Mouse (Mus musculus) stomach, embryonic 16.5 days (tissue): ENCODE results near the gene Gramd2. TPM values are rescaled to one million over a fixed set of nuclear protein-coding genes. Genes with fewer than 3 reads are reported as not detected.

Source experiments
- ATAC-seq: fragments of 200-750 bp; cut with Nextera tagmentation; 2 replicates; pipeline ENCODE4 v1.8.0; 2017; ENCODE audit warnings: moderate number of reproducible peaks, moderate TSS enrichment; ENCODE audit not compliant: insufficient read depth, low FRiP score
- H3K27ac ChIP-seq: fragments of 300-500 bp; sonication (generic); 2 replicates; pipeline ENCODE4 v1.5.1; 2014; ENCODE audit warnings: low read length
- H3K27me3 ChIP-seq: fragments of 300-500 bp; sonication (generic); 2 replicates; pipeline ENCODE4 v1.6.1; 2014; ENCODE audit warnings: low read length, control low read depth, mixed read lengths; ENCODE audit not compliant: control insufficient read depth, insufficient read depth
- H3K36me3 ChIP-seq: fragments of 300-500 bp; sonication (generic); 2 replicates; pipeline ENCODE4 v1.6.1; 2014; ENCODE audit warnings: low read length; ENCODE audit not compliant: control insufficient read depth, insufficient read depth
- H3K4me1 ChIP-seq: fragments of 300-500 bp; sonication (generic); 2 replicates; pipeline ENCODE4 v1.6.1; 2014; ENCODE audit warnings: low read length, control low read depth, mixed read lengths; ENCODE audit not compliant: control insufficient read depth, insufficient read depth
- H3K4me2 ChIP-seq: fragments of 300-500 bp; sonication (generic); 2 replicates; pipeline ENCODE4 v1.6.1; 2014; ENCODE audit warnings: low read depth, low read length, mixed read lengths
- H3K4me3 ChIP-seq: fragments of 300-500 bp; sonication (generic); replicated peaks from 2 replicates; pipeline ENCODE4 v1.5.1; 2014; ENCODE audit warnings: mild to moderate bottlenecking, low read length
- H3K9ac ChIP-seq: fragments of 300-500 bp; sonication (generic); 2 replicates; pipeline ENCODE4 v1.6.1; 2014; ENCODE audit warnings: low read length
- H3K9me3 ChIP-seq: fragments of 300-500 bp; sonication (generic); replicated peaks from 2 replicates; pipeline ENCODE4 v1.6.1; 2016; ENCODE audit warnings: low read length, control low read depth; ENCODE audit not compliant: control insufficient read depth
- WGBS: fragments of 180-500 bp; shearing (Covaris S2); extraction: QIAGEN DNeasy Blood & Tissue Kit; methylation state at CpG from one replicate; pipeline ENCODE4 v1.1.7; 2014; 5-methylcytosine and 5-hydroxymethylcytosine counted together
- polyA plus RNA-seq: library from polyadenylated mRNA; unstranded; fragments of >200 nt; fragmentation: Nextera tagmentation; extraction: Ambion mirVana; gene quantifications from 2 replicates; pipeline ENCODE4 v1.2.1, GENCODE M21; 2015

Gene Gramd2
- polyA plus RNA-seq, 1 experiment from 2014 or later, result 2.2 TPM

DNA sequence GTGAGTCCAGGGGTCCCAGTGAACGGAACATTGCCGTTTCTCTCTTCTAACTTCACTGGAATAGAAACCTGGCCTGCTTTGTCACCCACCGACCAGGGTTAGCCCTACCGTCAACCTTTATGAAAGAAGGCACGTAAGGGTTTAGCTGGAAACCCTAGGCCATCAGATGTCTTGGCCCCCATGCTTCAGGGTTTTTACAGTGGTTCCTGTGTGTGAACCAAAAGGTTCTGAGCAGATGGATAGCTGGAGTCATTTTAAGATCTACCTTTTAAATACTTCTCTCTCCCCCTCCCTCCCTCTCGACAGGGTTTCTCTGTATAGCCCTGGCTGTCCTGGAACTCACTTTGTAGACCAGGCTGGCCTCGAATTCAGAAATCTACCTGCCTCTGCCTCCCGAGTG is 13.9 kb upstream of the Gramd2 start:
- no peak overlapping the region for H3K27ac ChIP-seq
- H3K4me2 ChIP-seq, result no peak overlapping the region
- no peak overlapping the region for H3K9ac ChIP-seq
- peaks cover 45% of the 10 kb centered on the region for H3K36me3 ChIP-seq
- H3K27me3 ChIP-seq, result no peaks in the 10 kb centered on the region
- peaks cover 15% of the 10 kb centered on the region for H3K4me1 ChIP-seq
- ATAC-seq, result no peak
- whole genome bisulfite sequencing, result 86% methylated on average over 8 of the region's 8 CpGs
- H3K4me3 ChIP-seq, result no peak overlapping the region
- H3K9me3 ChIP-seq, result no peaks in the 10 kb centered on the region

DNA sequence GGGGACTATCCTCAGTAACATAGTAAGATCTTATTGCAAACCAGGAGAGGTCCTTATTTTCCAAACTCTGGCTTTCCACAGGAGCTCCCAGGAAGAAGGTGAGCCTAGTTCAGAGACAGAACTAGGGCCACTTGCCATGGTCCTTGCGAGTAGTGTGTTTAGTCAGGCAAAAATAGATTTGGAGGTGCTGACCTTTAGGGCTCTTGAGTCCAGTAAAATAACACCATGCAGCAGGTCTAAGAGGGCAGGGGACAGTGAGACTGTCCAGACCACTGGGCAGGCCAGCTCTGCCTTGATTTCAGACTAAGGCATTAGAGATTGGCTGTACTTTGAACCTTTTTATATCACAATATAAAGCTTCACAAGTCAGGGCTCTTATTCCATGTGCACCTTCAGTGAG is 13.1 kb upstream of the Gramd2 start:
- H3K9me3 ChIP-seq, result no peaks in the 10 kb centered on the region
- H3K9ac ChIP-seq, result no peak overlapping the region
- 0 out of 2 replicates have a peak, but pooled peaks cover 8% of the 10 kb centered on the region for H3K4me1 ChIP-seq
- H3K4me2 ChIP-seq, result no peak overlapping the region
- H3K27me3 ChIP-seq, result no peaks in the 10 kb centered on the region
- no peak overlapping the region for H3K4me3 ChIP-seq
- WGBS, result 73% methylated on average over 1 of the region's 1 CpGs
- H3K36me3 ChIP-seq, result peaks cover 52% of the 10 kb centered on the region
- H3K27ac ChIP-seq, result no peak overlapping the region
- no peak for ATAC-seq

DNA sequence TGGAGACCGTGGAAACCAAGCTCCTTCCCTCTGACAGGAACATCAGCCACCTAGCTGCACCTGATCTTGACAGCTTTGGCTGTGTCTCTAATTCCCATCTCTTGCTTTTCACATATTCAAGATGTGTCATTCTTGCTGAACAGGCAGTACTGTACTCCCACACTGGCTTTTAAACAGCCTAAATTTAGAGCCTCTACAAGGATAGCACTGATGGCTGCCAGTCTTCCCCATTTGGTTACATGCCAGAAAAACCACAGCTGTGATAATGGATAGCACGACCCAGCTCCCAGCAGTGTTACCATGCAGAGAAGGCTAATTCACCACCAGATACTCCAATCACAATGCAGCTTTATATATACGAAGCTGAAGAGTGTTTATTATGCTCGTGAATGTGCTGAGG is 12.7 kb upstream of the Gramd2 start:
- no peaks in the 10 kb centered on the region for H3K27me3 ChIP-seq
- no peaks in the 10 kb centered on the region for H3K9me3 ChIP-seq
- peaks cover 56% of the 10 kb centered on the region for H3K36me3 ChIP-seq
- WGBS, result 56% methylated on average over 4 of the region's 4 CpGs
- 0 out of 2 replicates have a peak, but pooled peaks cover 8% of the 10 kb centered on the region for H3K4me1 ChIP-seq
- H3K27ac ChIP-seq, result no peak overlapping the region
- ATAC-seq, result no peak
- no peak overlapping the region for H3K9ac ChIP-seq
- no peak overlapping the region for H3K4me2 ChIP-seq
- no peak overlapping the region for H3K4me3 ChIP-seq

DNA sequence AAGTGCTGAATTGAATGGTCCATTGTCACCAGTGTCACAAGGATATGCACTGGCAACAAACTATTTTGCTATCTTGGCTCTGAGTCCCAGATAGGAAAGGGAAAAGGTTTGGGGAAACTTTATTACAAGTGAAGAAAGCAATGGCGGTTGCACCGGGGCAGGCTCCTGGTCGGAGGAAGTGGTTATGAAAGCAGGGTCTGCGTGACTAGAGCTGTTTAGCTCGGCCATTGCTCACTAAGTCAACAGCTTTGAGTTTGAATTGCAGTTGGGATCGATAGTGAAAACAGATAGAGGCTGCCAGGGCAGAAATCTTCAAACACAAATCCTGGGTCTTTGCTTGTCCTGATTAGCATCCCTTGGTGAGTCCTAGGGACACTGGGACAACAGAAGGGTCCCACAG is 12.0 kb upstream of the Gramd2 start:
- no peaks in the 10 kb centered on the region for H3K9me3 ChIP-seq
- no peak for ATAC-seq
- no peak overlapping the region for H3K4me3 ChIP-seq
- H3K4me2 ChIP-seq, result no peak overlapping the region
- no peak overlapping the region for H3K9ac ChIP-seq
- H3K4me1 ChIP-seq, result 0 out of 2 replicates have a peak, but pooled peaks cover 8% of the 10 kb centered on the region
- no peak overlapping the region for H3K27ac ChIP-seq
- WGBS, result 64% methylated on average over 6 of the region's 6 CpGs
- peaks cover 59% of the 10 kb centered on the region for H3K36me3 ChIP-seq
- H3K27me3 ChIP-seq, result no peaks in the 10 kb centered on the region

DNA sequence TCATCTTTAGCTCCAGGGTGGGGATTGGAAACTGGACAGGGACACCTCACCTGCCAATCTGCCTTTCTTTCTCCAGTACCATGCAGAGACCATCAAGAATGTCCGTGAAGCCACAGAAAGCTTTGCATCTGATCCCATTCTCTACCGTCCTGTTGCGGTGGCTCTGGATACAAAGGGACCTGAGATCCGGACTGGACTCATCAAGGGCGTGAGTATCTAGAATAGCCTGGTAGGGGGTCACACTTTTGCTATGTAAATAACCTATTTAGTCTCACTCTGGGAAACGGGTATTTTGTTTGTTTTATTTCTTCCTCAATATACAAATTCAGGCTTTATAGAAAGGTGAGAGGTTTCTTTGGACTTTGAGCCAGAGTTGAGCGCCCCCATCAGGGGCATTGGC is 11.5 kb upstream of the Gramd2 start:
- Histone ChIP-seq H3K4me3 (no peak overlapping the region), H3K4me1 (0 out of 2 replicates have a peak, but pooled peaks cover 5% of the 10 kb centered on the region), H3K4me2 (no peak overlapping the region), H3K27ac (no peak overlapping the region), H3K27me3 (no peaks in the 10 kb centered on the region), H3K9ac (no peak overlapping the region), H3K36me3 (peaks cover 61% of the 10 kb centered on the region), H3K9me3 (no peaks in the 10 kb centered on the region)
- no peak for ATAC-seq
- 85% methylated on average over 7 of the region's 7 CpGs for WGBS

DNA sequence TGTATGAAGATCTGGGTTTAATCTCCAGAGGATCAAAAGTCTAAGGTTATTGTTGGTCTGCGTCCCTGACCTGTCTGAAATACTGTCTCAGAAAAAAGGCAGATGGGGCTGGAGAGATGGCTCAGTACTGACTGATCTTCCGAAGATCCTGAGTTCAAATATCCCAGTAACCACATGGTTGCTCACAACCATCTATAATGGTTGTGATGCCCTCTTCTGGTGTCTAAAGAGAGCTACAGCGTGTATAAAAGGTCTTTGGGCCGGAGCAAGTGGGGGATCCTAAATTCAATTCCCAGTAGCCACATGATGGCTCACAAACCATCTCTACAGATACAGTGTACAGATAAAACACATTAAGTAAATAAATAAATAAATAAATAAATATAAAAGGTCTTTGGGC is 10.8 kb upstream of the Gramd2 start:
- Histone ChIP-seq H3K9ac (no peak overlapping the region), H3K4me1 (no peaks in the 10 kb centered on the region), H3K4me2 (no peak overlapping the region), H3K4me3 (no peak overlapping the region), H3K27me3 (no peaks in the 10 kb centered on the region), H3K27ac (no peak overlapping the region), H3K36me3 (peaks cover 60% of the 10 kb centered on the region), H3K9me3 (no peaks in the 10 kb centered on the region)
- ATAC-seq, result no peak
- WGBS, result 81% methylated on average over 4 of the region's 4 CpGs

DNA sequence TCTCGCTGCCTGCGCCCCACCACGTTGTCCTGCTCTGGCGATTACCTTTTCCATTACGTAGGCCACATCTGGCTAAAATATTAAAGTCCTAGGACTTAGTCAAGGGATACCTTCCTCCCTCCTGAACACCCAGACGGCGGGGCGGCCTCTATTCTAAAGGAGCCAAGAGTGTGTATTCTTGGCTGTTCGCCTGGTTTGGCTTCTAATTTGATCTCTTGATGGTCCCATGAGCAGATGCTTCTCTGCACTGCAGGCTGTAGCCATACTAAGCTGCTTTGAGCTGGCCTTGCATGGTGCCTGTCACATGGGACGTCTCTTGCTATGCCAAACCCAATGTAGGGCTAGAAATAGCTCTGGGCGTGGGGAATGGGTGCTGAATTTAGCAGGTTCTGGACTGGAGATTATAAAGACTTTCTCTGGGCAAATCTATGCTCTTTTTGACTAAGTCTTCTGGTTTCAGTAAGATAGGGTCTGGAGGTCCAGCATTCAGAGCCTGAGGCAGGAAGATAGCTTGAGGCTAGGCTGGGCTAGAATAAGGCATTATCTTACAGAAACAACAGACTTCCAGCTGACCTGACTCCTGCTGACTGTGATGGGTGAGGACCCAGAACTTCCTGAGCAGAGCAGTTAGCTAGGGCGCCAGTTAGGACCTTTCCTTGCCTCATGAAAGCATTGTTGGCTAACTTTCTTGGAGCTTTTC is 7.6 kb upstream of the Gramd2 start:
- H3K9ac ChIP-seq, result no peak overlapping the region
- H3K27ac ChIP-seq, result no peak overlapping the region
- H3K4me1 ChIP-seq, result no peaks in the 10 kb centered on the region
- no peaks in the 10 kb centered on the region for H3K27me3 ChIP-seq
- H3K4me2 ChIP-seq, result no peak overlapping the region
- H3K9me3 ChIP-seq, result no peaks in the 10 kb centered on the region
- no peak for ATAC-seq
- H3K4me3 ChIP-seq, result no peak overlapping the region
- H3K36me3 ChIP-seq, result peaks cover 47% of the 10 kb centered on the region
- WGBS, result 89% methylated on average over 12 of the region's 12 CpGs

DNA sequence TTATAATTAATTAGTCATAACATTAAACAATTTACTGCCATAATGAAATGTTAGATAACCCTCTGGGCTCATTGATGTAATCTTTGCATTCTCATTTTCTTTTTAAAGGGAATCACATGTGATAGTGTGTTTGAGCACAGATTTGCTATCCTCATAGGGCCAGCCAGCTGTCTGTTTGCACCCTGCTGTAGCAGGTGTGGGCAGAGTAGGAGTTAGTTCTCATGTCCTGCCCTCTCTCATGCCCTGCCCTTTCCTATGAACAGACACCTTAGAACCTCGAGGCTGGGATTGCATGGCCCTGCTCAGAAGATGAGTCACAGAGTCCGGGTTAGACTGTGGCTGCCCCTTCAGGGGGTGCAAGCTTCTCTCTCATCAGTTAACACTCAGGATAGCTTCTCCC is 6.5 kb upstream of the Gramd2 start:
- ATAC-seq, result no peak
- peaks cover 47% of the 10 kb centered on the region for H3K36me3 ChIP-seq
- WGBS, result 42% methylated on average over 2 of the region's 2 CpGs

DNA sequence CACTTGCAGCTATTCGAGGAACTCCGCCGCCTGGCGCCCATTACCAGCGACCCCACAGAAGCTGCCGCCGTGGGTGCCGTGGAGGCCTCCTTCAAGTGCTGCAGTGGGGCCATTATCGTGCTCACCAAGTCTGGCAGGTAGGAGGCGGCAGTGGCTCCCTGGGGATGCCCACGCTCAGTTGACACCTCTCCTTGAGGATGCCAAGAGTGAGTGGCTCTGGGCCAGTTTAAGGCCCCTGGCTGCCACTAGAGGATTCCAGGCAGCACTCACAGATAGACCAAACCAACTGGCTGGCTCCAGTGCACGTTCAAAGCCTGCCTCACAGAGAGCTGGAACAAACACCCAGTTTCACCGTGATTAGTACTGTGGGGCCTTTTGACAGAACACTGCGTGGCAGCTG is 4.3 kb upstream of the Gramd2 start:
- Histone ChIP-seq H3K4me3 (no peak overlapping the region), H3K9ac (no peak overlapping the region), H3K27ac (no peak overlapping the region), H3K4me2 (no peak overlapping the region), H3K9me3 (no peaks in the 10 kb centered on the region), H3K27me3 (no peaks in the 10 kb centered on the region; the same call in 1 of the 2 replicates), H3K36me3 (peaks cover 31% of the 10 kb centered on the region), H3K4me1 (peaks cover 4% of the 10 kb centered on the region)
- no peak for ATAC-seq
- 88% methylated on average over 14 of the region's 14 CpGs for WGBS

More for the DNA sequence above, 6.5 kb upstream of the Gramd2 start:
- no peak overlapping the region for H3K27ac ChIP-seq
- H3K4me1 ChIP-seq, result no peaks in the 10 kb centered on the region
- no peaks in the 10 kb centered on the region for H3K9me3 ChIP-seq
- no peak overlapping the region for H3K9ac ChIP-seq
- H3K27me3 ChIP-seq, result no peaks in the 10 kb centered on the region
- H3K4me3 ChIP-seq, result no peak overlapping the region
- no peak overlapping the region for H3K4me2 ChIP-seq
